Mouse (Mus musculus) right cerebral cortex, adult 2 months (tissue): ENCODE measurements around the gene Zscan10.
"Not testable (repeated sequence)": the region's sequence is repeated elsewhere in the genome, so short reads cannot be mapped to it uniquely, and the experiment has no call there.

Experiments used
- DNase-seq, 2 experiments: peaks; one replicate each; pipeline ENCODE4 v3.0.0; 2021 to 2022; ENCODE audit warnings: low spot score in 2 of 2

Zscan10 gene

DNA sequence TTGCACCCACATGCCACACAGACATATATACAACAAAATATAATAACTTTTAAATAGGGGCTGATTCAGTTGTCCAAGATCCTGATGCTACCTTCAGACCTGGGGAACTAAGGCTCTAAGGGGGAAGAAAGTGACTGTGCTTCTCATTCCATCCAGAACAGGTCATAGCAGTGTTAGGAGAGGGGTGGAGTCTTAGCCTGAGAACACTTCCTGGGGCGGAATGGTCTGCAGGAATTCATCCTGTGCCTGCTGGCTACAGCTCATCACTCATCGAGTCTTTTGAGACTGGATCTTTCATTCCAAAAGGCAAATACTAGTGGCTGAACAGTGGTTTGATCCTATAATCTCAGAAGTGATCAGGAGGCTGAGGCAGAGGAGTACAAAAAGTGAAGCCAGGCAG, 13.4 kb upstream of the Zscan10 start:
- no peak for DNase-seq

DNA sequence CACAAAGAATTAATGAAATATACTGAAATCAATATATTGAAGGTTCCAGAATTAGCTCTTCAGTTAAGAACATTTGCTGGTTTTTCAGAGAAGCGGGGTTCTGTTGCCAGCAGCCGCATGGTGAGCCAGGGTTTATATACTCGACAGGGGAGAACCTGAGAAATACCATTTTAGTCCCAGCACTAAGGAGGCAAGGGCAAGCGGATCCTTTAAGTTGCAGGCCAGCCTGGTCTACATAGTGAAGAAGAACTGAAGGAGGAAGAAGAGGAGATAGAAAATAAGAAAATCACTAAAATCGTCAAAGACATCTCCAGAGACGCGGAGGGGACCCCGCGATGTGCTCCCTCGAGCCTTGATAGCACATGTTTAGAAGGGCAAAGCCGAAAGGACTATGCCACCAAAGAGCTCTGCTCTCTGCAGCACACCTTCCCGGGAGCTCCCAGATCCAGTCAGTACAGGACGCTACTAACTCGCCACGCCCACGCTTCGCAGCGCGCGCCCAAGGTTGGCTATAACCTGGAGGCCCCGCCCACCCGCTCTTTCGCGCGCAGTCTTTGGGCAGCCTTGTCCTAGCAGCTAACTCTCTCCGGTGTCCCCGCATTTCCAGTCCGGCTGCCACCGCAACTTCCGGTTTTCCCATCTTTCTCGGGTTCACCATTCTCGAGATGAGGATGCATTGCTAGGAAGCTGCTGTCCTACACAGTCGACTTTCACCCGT, 8.3 kb upstream of the Zscan10 start:
- peak; percentile 97 to 99 for DNase-seq

DNA sequence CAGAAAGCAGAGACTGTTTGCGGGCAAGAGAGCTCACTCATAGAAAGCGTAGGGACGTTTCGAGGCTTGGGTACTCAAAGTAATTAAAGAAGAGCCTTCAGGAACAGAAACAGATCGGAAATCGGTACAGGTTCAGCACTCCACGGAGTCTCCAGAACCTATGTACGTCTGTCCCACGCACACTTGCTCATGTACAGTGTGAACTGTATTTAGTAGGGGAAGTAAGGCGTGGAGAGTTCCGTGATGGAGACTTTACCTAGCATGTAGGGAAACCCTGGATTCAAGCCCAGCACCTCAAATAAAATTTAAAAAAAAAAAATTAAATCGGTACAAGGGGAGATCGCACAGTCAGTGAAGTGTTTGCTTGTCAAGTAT, 7.7 kb upstream of the Zscan10 start:
- DNase-seq: no peak

DNA sequence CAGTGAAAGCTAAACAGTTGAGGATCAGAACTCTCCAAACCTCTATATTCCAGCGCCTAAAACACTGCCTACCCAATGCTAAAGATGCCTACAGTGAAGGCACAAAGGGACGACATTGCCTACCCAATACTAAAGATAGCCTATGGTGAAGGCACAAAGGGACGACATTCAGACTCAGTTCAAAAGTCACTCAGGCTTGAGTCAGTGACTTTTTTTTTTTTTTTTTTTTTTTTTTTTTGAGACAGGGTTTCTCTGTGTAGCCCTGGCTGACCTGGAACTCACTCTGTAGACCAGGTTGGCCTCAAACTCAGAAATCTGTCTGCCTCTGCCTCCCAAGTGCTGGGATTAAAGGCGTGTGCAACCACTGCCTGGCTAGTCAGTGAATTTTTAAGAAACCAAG, 5.5 kb upstream of the Zscan10 start:
- not testable (repeated sequence) for DNase-seq

DNA sequence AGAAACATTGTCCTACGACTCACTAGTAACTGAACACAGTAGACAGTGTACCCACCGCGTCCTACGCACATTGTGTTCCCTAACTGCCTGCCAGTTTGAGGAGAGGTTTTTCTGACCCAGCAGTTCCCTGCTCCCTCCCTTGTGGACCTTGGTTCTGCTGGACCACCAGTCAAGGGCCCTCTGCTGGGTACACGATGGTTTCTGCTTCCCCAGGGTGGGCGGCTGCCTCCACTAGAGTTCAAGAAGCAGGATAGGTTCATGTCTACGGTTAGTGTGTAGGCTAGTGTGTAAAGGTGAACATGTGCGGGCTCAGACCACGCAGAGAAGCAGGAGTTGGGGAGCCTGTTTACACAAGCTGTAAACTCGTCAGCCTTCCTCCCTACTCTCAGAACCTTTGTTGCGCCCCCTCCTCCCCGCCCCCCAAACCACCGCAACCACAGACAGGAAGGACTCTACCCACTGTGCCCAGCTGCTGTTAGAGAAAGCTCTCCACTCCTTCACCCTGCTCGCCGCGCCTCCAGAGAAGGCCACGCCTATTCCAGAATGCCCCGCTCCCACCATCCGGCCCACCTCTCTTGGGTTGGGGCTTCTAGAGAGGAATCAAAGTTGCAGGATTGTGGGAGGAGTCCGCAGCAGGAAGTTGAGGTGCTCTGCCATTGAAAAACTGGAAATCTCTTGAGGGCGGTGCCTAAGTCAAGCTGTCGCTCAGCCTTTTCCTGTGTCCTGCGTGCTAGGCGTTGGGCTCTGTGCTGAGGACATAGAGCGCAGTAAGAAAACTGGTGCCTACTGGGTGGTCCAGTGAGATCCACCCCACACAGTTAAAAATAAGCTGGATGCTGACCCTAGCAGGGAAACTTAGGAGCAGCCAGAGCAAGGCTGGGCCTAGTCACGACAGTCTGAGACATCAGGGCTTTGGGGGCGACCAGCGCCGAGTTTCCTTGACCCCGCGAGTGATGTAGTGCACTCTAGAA, 1.8 kb upstream of the Zscan10 start, which contains the start of gene Zfp13:
Gene Zfp13 (minus strand): TSS at position 906 of the 971 bp plus-strand sequence.
- DNase-seq: peak; percentile 74 to 75

DNA sequence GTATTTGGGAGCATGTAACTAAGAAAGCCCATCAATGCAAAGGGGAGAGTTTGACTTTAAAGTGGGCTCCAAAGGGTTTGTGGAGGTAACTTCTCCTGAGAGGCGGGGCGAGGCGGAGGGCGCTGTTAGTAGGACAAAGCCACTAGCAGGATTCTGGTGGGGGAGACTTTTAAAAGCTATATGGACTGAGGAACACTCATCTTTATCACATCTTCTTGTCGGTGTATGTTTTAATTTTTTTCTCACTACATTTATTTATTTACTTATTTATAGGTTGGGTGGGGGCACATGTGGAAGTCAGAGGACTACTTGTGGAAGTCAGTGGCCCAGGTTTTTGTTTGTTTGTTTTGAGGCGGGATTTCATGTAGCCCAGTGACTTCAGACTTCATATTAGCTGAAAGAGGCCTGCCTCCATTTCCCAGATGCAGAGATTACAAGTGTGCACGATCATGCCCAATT, 1.0 kb upstream of the Zscan10 start:
- no peak for DNase-seq

DNA sequence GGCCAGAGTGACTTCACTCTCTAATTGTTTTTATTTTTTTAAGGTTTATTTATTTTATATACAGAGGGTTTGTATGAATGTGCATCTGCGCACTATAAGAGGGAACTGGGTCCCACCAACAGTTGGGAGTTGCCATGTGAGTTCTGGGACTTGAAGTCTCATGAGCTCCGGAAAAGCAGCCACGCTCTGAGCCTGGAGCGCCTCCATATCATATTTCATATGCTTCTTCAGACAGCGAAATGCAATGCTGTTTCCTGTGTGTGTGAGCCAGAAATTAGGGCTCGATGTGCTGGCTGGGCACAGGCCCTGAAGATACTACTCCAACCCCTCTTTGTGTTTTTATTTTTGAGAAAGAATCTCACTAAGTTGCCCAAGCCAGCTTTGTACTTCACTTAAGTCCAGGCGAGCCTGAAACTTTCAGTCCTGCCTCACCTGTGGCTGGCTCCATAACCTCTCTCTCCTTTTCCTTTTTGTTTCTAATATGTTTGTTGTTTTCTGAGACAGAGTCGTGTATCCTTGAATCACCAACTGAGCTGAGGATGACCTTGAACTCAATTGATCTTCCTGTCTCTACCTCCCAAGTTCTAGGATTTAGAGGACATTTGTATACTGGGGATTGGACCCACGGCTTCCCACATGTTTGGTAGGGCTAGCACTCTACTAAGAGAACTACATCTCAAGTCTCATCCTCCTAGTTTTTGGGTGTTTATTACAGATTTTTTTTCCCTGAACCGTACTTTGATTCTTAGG, 1.4 kb downstream of the Zscan10 start:
- DNase-seq: no peak

DNA sequence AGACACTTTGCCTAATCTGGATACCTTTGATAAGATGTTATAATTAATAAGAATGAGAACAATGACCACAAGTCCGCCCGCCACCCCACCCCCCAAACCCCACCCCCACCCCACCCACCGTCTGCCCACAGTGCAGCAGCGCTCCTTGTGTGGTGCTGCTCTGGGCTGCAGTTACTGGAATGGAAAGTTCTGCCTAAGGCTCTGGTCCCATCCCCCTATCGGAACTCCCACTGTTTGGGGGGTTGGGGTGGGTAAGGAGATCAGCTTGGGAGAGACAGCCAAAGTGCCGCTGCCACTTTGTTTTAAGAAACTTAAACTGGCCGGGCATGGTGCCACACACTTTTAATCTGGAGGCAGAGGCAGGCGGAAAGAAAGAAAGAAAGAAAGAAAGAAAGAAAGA, 2.4 kb downstream of the Zscan10 start:
- no peak for DNase-seq

DNA sequence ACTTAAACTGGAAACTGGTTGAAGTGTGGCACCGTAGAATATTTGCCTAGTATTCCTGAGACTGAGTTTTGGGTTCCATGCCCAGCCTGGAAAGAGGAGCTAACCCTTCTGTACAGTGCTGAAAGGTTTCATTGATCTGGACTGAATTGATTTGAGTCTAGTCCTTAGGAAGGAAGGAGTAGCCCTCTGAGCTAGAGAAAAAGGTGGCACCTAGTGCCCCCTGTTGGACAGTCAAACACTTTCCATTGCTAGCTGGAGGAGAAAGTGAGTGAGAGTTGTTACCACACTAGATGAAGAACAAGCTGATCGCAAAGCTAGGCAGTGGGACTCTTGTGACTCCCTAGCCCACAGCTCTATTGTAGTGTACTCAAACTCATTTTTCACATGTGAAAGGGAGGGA, 2.9 kb downstream of the Zscan10 start:
- DNase-seq: no peak

DNA sequence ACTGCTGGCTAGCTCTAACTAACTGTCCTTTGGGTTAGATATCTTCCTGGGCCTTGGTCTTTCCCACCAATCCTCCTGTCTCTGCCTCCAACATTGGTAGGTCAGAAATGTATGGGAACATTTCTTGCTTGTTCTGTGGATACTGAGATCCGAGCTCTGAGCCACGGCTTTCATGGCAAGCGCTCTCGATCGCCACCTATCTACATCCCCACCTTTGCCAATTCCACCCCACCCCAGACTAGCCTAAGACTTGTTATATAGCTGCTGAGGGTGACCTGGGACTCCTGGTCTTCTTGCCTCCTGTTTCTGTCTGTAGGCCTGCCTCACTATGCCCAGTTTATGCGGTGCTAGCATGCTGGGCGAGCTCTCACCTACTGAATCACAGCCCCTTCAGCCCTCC, 3.7 kb downstream of the Zscan10 start:
- DNase-seq: no peak

DNA sequence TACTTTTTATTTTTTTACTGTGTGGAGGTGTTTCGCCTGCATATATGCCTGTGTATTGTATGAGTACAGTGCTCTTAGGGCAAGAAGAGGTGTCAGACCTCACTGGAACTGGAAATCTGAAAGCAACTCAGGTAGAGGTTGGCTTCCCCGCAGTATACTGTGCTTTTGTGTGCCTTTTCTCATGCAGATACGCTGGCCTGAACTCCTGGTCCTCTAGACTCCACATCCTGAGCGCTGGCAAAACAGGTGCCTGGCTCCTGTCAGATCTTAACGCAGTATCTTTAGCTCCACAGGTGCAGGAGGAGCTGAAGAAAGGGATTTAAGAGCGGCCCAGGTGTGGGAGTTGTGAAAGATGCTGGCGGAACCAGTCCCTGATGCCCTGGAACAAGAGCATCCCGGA, 4.6 kb downstream of the Zscan10 start:
- no peak for DNase-seq

DNA sequence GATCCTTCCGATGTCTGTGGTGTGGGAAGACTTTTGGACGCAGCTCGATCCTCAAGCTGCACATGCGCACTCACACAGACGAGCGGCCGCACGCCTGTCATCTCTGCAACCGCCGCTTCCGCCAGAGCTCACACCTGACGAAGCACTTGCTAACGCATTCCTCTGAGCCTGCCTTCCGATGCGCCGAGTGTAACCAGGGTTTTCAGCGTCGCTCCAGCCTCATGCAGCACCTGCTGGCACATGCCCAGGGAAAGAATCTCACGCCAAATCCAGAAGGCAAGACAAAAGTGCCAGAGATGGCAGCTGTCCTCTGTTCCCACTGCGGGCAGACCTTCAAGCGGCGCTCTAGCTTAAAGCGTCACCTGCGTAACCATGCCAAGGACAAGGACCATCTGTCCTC, 9.0 kb downstream of the Zscan10 start:
- DNase-seq: no peak

DNA sequence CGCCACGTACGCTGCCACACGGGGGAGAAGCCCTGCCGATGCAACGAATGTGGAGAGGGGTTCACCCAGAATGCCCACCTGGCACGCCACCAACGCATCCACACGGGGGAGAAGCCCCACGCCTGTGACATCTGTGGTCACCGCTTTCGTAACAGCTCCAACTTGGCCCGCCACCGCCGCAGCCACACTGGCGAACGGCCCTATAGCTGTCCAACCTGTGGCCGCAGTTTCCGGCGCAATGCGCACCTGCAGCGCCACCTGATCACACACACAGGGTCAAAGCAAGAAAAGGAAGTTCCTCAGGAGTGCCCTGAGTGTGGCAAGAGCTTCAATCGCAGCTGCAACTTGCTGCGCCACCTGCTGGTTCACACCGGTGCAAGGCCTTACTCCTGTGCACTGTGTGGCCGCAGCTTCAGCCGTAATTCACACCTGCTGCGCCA, 9.7 kb downstream of the Zscan10 start:
- DNase-seq: peak; percentile 23 to 32

DNA sequence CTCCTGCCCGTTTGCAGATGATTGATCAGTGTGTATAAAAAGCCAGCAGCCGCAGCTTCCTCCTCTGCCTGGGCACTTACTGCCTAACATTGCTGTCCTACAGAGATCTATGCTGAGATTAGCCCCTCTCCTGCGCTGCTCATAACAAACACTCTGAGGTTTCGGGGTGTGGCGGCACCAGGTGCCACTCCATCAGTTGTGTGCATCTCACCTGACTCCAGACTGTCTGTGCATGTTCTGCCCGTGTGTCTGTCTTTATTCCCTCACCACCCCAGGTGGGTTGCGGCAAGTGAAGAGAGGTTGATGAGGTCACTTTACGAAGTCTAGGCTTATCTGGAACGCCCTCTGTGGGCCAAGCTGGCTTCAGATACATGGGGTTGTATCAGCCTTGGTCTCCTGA, 16.4 kb downstream of the Zscan10 start:
- no peak for DNase-seq

DNA sequence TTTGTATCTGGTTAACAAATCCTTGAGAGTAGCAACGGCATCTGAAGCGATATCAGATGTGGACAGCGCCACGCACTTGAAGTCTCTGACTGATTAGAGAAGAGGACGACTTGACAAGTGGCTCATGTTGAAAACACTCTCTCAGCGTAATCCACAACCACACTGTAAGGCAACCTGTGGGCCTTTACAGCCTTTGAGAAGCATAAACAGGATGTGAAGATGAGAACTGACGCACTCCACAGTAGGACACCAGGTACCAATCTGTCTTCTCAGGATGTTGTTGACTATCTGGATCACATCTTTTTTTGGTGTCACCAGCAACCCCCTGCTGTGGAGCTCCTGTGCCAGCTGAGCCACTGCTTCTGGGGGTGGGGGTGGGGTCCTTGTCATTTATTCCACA, 19.7 kb downstream of the Zscan10 start:
- DNase-seq: no peak

DNA sequence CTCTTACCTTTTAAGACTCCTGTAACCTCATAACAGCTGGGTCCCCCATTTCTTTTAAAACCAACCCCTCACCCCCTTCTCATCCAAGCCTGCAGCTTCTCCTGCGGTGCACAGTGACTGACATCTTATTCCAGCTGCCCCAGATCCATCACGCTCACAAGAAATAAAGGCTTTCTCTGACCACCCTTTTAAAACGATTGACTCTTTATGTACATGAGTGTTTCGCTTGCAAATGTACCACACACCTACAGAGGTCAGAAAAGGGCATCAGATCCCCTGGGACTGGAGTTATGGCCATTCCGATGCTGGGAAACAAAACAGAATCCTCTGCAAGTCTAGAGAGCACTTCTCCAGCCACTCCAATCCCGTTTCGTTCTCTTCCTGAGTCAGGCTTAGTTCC, 27.2 kb downstream of the Zscan10 start:
- DNase-seq: no peak

DNA sequence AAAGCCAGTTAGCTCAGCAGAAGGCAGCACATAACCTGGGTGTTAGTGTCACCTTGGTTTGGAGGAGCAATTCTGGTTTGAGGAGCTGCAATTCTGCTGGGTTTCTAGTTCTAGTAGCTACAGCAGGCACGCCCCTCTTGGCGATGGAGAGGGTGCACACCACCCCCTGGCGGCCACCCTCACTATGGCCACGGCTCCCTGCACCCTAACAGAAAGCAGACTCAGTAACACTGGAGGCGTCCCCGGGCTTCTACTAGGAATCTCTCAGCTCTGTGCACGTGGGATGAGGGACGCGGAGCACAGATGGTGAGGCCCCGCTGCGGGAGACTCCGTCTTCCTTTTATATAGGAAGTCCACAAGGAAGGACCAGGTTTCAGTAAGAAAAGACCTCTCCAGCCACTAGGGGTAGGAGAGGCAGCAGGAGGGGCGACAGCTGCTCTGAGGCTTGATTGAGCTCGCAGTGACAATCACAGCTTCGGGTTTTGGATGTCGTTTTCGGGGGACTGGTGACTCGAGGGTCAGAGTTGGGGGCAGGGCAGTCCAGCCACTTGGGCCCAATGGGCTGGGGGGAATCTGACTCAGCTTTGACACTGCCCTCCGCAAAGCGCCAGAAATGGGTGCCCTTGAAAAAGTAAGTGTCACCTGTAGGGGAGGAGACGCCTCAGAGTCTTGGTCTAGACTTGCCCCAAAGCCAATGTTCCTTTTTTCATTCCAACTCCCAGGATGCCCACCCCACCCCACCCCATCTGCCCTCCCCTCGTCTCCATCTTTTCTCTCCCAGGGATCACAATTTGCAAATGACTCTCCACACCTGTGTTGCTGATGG, 29.8 kb downstream of the Zscan10 start:
- peak; percentile 87 to 90 for DNase-seq

DNA sequence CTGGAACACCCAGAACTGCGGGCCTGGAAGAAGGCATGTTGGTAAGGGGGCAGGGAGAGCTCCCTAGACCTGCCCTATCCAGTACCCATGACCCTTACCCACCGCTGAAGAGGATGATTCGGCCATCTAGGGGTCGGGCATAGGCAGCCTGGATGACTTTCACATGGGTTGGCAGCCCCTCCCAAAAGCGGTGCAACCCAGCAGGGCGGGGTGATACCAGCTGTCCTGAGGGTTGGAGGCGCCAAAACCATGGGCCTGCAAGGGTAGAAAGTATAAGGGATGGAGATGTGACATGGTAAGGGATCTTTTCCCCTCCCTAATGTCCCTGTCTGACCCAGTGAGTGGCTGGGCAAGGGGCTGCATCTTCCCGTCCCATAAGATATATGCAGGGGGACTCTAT, 30.6 kb downstream of the Zscan10 start:
- no peak for DNase-seq

DNA sequence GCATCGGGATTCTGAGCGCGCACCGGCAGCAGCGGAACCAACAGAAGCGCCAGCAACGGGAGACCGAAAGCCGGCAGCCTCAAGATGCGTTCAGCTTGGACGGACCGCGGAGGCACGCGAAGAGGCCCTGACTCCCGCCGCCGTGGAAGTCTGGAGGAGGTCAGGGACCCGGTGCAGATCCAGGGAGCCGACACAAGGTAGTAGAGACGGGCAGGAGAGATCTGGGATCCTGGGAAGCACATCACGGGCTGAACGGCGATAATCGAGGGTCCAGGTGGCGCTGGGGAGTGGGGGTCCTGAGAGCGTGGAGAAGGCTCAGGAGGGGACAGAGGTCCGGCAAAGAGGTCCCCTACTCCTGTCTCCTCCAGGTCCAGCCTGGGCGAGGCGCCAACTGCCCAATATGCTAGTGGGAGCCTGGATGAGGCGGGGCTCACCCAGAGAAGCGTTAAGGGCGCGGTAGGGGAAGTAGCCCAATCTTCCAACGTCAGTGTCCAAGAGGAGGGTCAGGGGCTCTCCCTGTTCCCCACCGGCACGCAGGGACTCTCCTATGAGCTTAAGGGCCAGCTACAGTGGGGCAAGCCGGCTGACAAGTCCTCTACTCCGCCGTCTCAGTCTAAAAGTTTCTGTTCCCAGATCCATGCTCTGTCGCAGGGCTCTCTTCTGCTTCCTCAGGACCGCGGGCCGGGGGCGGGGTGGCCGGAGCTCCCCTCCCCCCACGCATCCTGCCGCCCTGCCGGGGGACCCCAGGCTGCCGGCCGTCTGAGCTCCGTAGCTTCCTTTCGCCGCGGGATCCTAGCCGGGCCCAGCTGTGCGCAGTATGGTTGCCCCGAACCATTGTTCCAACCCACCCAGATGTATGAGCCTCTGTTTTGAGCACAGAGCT, 44.2 kb downstream of the Zscan10 start, which contains the start of gene Mmp25:
Gene Mmp25 (minus strand): TSS at position 665 of the 883 bp plus-strand sequence.
- DNase-seq: no peak

DNA sequence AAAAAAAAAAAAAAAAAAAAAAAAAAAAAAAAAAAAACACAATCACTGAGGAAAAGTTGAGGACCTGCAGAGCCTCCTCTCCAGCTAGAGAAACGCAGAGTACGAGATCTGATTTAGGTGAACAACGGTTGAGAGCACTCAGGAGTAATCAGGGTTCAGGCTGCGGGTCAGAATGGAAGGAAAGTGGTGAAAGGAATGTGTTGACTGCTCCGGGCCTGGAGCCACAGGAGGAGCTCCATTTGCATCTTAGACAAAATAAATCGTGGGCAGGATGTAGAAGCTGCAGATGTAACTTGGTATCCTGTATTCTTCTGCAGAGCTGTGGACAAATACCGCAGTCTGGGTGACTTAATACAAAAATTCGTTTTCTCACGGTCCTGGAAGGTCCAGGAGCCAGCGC, 45.2 kb downstream of the Zscan10 start:
- DNase-seq: no peak
